Mouse (Mus musculus) liver, embryonic 11.5 days (tissue): ENCODE measurements around the gene Oasl1. TPM values are rescaled to one million over a fixed set of nuclear protein-coding genes. Genes with fewer than 3 reads are reported as not detected.
A peak's percentile ranks its signal among the peaks of the same experiment; 100 is the strongest.

Source experiments
- ATAC-seq: fragments of 200-750 bp; cut with Nextera tagmentation; replicated peaks from 2 replicates; pipeline ENCODE4 v1.8.0; 2017; ENCODE audit warnings: moderate number of reproducible peaks, mild to moderate bottlenecking, moderate TSS enrichment, moderate library complexity; ENCODE audit not compliant: low FRiP score
- DNase-seq: peaks from one replicate; pipeline ENCODE4 v3.0.0-alpha.2; 2017; ENCODE audit warnings: low spot score
- H3K27ac ChIP-seq: fragments of 300-500 bp; sonication (generic); 2 replicates; pipeline ENCODE4 v1.5.1; 2014; ENCODE audit warnings: mild to moderate bottlenecking, low read depth, low read length, control low read depth
- H3K27me3 ChIP-seq: fragments of 300-500 bp; sonication (generic); replicated peaks from 2 replicates; pipeline ENCODE4 v1.6.1; 2014; ENCODE audit warnings: low read length, mixed read lengths; ENCODE audit not compliant: control insufficient read depth, insufficient read depth
- H3K36me3 ChIP-seq: fragments of 300-500 bp; sonication (generic); 2 replicates; pipeline ENCODE4 v1.6.1; 2014; ENCODE audit warnings: mild to moderate bottlenecking, low read length, moderate library complexity, mixed read lengths; ENCODE audit not compliant: control insufficient read depth, insufficient read depth
- H3K4me1 ChIP-seq: fragments of 300-500 bp; sonication (generic); replicated peaks from 2 replicates; pipeline ENCODE4 v1.6.1; 2014; ENCODE audit warnings: low read length, mixed read lengths; ENCODE audit not compliant: control insufficient read depth, insufficient read depth
- H3K4me2 ChIP-seq: fragments of 300-500 bp; sonication (generic); 2 replicates; pipeline ENCODE4 v1.6.1; 2014; ENCODE audit warnings: mild to moderate bottlenecking, control low read depth, moderate library complexity
- H3K4me3 ChIP-seq: fragments of 300-500 bp; sonication (generic); 2 replicates; pipeline ENCODE4 v1.5.1; 2014; ENCODE audit warnings: low read depth, low read length, control low read depth
- H3K9ac ChIP-seq: fragments of 300-500 bp; sonication (generic); 2 replicates; pipeline ENCODE4 v1.6.1; 2014; ENCODE audit warnings: low read depth, low read length, control low read depth
- H3K9me3 ChIP-seq: fragments of 300-500 bp; sonication (generic); 2 replicates; pipeline ENCODE4 v1.6.1; 2016; ENCODE audit warnings: low read length, inconsistent platforms, mixed read lengths; ENCODE audit not compliant: control insufficient read depth
- WGBS: fragments of 180-500 bp; shearing (Covaris S2); extraction: QIAGEN DNeasy Blood & Tissue Kit; methylation state at CpG from one replicate; pipeline ENCODE4 v1.1.7; 2014; 5-methylcytosine and 5-hydroxymethylcytosine counted together
- polyA plus RNA-seq: library from polyadenylated mRNA; unstranded; fragments of >200 nt; fragmentation: Nextera tagmentation; extraction: Ambion mirVana; gene quantifications from 2 replicates; pipeline ENCODE4 v1.2.1, GENCODE M21; 2014

Gene Oasl1
- polyA plus RNA-seq, 1 experiment from 2014 or later = 0.36 TPM

DNA sequence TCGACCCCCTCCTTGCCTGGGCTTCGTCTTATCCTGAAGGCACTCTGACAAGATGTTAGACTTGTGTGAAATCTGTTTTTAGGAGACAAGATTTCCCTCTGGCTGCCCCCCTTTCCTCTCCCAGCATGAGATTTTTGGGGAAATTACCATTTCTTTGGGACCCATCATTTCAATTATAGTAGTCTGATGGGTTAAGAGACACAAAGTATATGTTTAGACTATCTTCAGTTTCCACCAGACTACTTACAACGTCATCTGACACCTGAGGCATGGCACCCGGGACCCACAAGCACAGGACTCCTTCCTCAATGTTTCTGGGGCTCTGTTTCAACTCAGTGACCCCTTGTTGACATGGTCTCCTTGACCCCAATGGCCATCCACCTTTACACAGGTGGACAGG is 27.5 kb upstream of the Oasl1 start:
- WGBS = 80% methylated on average over 4 of the region's 4 CpGs
- H3K36me3 ChIP-seq = no peaks in the 10 kb centered on the region
- no peak overlapping the region for H3K9ac ChIP-seq
- no peak overlapping the region for H3K27ac ChIP-seq
- peaks cover 2% of the 10 kb centered on the region; the same call in 1 of the 2 replicates for H3K27me3 ChIP-seq
- 0 out of 2 replicates have a peak, but pooled peaks cover 5% of the 10 kb centered on the region for H3K4me1 ChIP-seq
- no peak for ATAC-seq
- no peak overlapping the region for H3K4me2 ChIP-seq
- DNase-seq = no peak
- no peak overlapping the region for H3K4me3 ChIP-seq
- H3K9me3 ChIP-seq = no peaks in the 10 kb centered on the region

DNA sequence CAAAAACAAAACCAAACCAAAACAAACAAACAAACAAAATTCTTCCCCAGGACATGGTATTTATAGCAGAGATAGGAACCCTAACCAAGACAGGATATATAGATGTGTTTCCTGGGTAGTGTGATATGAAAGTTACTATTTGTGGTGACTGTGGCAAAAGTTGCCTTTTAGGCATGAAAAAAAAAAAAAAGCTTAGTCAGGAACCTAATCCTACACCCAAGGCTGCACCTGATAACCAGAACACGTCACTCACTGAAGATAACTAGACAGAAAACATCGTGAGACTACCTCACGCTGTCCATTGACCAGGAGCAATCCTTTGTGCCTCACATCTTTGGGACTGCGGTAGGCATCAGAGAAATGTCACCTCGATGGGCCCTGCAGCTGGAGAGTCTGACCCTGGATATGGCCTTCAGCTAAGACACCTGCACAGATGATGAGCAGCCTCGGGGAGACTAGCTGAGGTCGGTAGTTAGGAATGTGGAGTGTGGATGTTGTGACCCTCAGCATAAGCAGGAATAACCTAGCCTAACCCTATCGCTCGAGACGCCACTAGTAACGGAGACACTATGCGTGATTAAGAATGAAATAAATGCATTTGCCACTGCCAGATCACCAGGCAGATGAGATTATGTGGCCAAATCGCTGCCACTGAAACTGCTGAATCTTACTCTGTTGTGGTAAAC is 26.2 kb upstream of the Oasl1 start, which contains the start of gene Oasl2:
Gene Oasl2 (plus strand): TSS at position 249 of the 686 bp plus-strand sequence.
- Histone ChIP-seq H3K27ac (0 out of 2 replicates have a peak within 1 kb of the TSS, but pooled peaks have one; percentile 38), H3K36me3 (no peaks in the 10 kb centered on the region), H3K27me3 (peaks cover 2% of the 10 kb centered on the region; the same call in 1 of the 2 replicates), H3K4me2 (peak within 1 kb of the TSS; percentile 44), H3K4me1 (0 out of 2 replicates have a peak, but pooled peaks cover 5% of the 10 kb centered on the region), H3K9me3 (no peaks in the 10 kb centered on the region), H3K4me3 (peak within 1 kb of the TSS; percentile 16; the same call in 1 of the 2 replicates), H3K9ac (no peak within 1 kb of the TSS)
- WGBS = 45% methylated on average over 13 of the region's 13 CpGs
- ATAC-seq (no peak), DNase-seq (no peak)

DNA sequence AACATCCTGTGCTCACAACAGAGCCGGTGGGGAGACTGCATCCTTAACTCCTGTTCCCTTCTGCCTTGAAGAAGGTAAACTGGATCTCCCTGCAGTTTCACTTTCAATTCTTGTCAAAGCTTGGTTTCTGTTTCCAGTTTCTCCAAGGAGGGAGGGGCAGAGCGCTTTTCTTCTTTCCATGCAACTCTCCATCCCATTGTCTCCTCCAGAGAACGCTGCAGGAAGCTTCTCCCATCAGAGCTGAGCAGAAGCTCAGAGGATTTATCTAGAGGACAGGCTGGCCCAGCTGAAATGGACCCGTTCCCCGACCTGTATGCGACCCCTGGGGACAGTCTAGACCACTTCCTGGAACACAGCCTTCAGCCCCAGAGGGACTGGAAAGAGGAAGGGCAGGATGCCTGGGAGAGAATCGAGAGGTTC is 25.7 kb upstream of the Oasl1 start:
- WGBS = 8% methylated on average over 7 of the region's 7 CpGs
- Histone ChIP-seq H3K4me2 (peak overlapping the region; percentile 44), H3K9me3 (no peaks in the 10 kb centered on the region), H3K4me1 (0 out of 2 replicates have a peak, but pooled peaks cover 5% of the 10 kb centered on the region), H3K9ac (no peak overlapping the region), H3K36me3 (no peaks in the 10 kb centered on the region), H3K27me3 (peaks cover 2% of the 10 kb centered on the region; the same call in 1 of the 2 replicates), H3K4me3 (peak overlapping the region; percentile 16; the same call in 1 of the 2 replicates), H3K27ac (0 out of 2 replicates have a peak overlapping the region, but pooled peaks have one; percentile 38)
- DNase-seq (no peak), ATAC-seq (no peak)

DNA sequence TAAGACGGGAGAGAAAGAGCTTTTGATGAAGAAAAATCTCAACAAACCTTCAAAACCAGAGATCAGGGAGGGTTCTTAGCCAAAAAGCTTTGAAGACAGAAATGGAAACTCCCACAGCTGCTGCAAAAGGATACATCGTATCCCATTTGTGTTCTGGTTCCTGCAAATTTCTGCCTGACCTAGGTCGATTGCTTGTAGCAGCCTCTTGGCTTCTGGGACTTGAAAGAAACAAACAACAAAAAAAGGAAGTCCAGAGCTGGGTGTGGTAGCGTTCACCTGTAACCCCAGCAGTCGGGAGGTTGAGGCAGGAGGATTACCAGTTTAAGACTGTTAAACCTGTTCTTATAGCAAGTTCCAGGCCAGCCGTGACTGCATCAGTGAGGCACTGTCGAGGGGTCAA is 24.2 kb upstream of the Oasl1 start:
- H3K4me1 ChIP-seq = 0 out of 2 replicates have a peak, but pooled peaks cover 5% of the 10 kb centered on the region
- ATAC-seq (no peak), DNase-seq (no peak)
- H3K4me2 ChIP-seq = no peak overlapping the region
- H3K9me3 ChIP-seq = no peaks in the 10 kb centered on the region
- WGBS = 69% methylated on average over 7 of the region's 7 CpGs
- H3K36me3 ChIP-seq = no peaks in the 10 kb centered on the region
- peaks cover 2% of the 10 kb centered on the region; the same call in 1 of the 2 replicates for H3K27me3 ChIP-seq
- no peak overlapping the region for H3K27ac ChIP-seq
- no peak overlapping the region for H3K9ac ChIP-seq
- H3K4me3 ChIP-seq = no peak overlapping the region

DNA sequence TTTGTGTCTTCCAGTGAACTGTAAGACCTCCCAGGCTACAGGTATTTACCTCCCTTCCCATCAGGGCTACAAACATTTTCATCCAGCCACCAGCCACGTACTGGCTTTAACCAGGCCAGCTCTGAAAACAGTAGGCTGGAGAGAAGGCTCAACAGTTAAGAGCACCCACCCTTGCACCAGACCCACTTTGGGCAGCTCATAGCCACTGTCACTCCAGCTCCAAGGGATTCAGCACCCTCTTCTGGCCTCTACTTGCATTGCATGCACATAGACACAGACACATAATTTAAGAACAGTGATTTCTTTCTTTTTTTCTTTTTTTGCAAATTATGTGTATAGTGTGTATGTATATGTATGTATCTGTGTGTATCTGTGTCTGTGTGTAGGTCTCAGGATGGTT is 20.6 kb upstream of the Oasl1 start:
- DNase-seq = no peak
- no peak overlapping the region for H3K27ac ChIP-seq
- H3K4me3 ChIP-seq = no peak overlapping the region
- no peaks in the 10 kb centered on the region for H3K36me3 ChIP-seq
- peaks cover 2% of the 10 kb centered on the region; the same call in 1 of the 2 replicates for H3K27me3 ChIP-seq
- 32% methylated on average over 1 of the region's 1 CpGs for WGBS
- no peak overlapping the region for H3K4me2 ChIP-seq
- no peaks in the 10 kb centered on the region; the same call in 1 of the 2 replicates for H3K9me3 ChIP-seq
- no peak for ATAC-seq
- H3K4me1 ChIP-seq = 0 out of 2 replicates have a peak, but pooled peaks cover 1% of the 10 kb centered on the region
- no peak overlapping the region for H3K9ac ChIP-seq

DNA sequence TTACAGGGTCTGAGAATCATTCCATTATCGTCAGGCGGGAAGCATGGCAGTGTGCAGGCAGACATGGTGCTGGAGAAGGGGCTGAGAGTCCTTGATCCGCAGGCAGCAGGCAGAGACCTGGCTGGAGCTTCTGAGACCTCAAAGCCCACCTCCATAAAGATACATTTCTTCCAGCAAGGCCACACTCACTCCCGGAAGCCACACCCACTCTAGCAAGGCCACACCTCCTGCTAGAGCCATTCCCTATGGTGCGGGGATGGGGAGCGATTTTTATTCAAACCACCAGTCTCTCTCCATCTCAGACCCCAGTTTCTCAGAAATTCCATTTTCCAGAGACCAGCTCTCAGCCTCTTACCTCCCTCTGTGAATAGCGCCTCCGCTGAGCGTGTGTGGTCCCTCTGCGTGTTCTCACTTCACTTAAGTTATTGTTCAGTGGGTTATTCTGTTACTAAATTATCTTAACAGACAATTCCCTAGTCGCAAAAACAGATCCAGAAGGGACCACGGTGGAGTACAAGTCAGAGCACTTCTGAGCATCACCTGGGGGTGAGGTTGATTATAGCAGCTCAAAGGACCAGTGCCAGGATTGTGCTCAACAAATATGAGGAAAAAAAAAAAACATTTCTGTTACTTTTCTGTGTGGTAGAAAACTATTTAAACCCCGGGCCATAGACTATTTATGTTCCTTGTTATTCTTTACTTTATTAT is 14.3 kb upstream of the Oasl1 start:
- Histone ChIP-seq H3K9me3 (no peaks in the 10 kb centered on the region; the same call in 1 of the 2 replicates), H3K4me1 (no peaks in the 10 kb centered on the region), H3K27me3 (no peaks in the 10 kb centered on the region), H3K36me3 (no peaks in the 10 kb centered on the region), H3K27ac (no peak overlapping the region), H3K4me3 (no peak overlapping the region), H3K9ac (no peak overlapping the region), H3K4me2 (no peak overlapping the region)
- no peak for ATAC-seq
- WGBS = 51% methylated on average over 13 of the region's 13 CpGs
- no peak for DNase-seq

DNA sequence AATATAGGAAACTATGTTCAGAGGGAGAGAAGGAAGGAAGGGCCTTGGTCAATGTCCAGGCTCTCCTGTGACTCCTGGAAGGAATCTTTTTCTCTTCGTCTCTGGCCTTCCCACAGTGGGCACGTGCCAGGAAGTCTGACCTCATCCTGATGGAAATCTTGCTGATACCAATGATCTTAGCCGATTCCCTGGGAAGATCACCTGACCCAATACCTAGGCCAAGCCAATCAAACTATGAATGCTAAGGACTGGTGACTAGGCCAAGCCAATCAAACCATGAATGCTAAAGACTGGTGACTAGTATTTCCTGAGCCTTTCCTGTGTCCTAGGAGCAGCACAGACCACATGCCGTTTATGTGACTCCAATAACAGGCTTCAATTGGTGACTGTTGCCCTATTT is 9.4 kb upstream of the Oasl1 start:
- ATAC-seq = no peak
- DNase-seq = no peak
- WGBS = 64% methylated on average over 4 of the region's 4 CpGs
- Histone ChIP-seq H3K36me3 (no peaks in the 10 kb centered on the region), H3K27me3 (no peaks in the 10 kb centered on the region), H3K4me1 (0 out of 2 replicates have a peak, but pooled peaks cover 3% of the 10 kb centered on the region), H3K4me2 (no peak overlapping the region), H3K4me3 (no peak overlapping the region), H3K9ac (no peak overlapping the region), H3K9me3 (no peaks in the 10 kb centered on the region), H3K27ac (no peak overlapping the region)

DNA sequence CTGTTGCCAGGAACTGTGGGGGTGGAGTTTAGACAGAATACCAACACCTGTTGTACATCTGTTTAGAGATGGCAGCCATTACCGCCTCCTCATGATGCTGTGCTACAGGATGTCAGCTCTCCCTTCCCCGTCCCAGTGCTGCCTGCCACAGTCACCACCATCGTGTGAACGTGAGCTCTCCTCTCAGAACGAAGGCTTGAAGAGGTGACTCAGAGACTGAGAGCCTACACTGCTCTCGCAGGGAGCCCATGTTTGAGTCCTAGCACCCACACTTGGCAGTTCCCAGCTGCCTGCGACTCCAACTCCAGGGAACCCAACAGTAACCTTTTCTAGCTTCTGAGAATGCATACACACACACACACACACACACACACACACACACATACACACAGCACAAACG is 8.2 kb upstream of the Oasl1 start:
- Histone ChIP-seq H3K27me3 (no peaks in the 10 kb centered on the region), H3K4me3 (no peak overlapping the region), H3K9ac (no peak overlapping the region), H3K4me2 (no peak overlapping the region), H3K4me1 (0 out of 2 replicates have a peak, but pooled peaks cover 3% of the 10 kb centered on the region), H3K27ac (no peak overlapping the region), H3K9me3 (no peaks in the 10 kb centered on the region), H3K36me3 (no peaks in the 10 kb centered on the region)
- ATAC-seq (no peak), DNase-seq (no peak)
- WGBS = 67% methylated on average over 8 of the region's 8 CpGs
